Mouse (Mus musculus) yolk sac, embryonic 10.5 days (tissue): Measurements from ENCODE around the gene Efcab3.
"Not testable (repeated sequence)": the region's sequence is repeated elsewhere in the genome, so short reads cannot be mapped to it uniquely, and the experiment has no call there.

Experiments
- DNase-seq: peaks from one replicate; pipeline ENCODE4 v3.0.0-alpha.2; 2017; ENCODE audit warnings: low spot score

Efcab3 gene

DNA sequence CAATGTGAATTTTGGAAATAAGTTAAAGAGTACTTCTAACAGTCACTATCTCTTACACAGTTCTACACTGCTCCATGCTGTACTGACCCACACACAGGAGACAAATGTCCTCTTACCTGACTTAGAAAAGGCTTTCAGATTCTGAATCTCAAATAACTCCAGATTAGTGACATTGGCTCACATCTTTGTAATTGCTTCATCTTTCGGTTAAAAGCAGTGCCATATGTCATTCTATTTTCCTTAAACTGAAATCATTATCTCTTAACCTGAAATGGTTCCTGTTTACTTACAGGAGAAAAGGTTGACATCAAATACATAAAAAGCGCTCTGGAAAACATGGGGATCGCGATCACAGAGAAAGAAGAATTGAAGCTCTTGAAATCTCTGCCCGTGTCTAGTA lies at the start of gene Efcab3:
Gene Efcab3 (plus strand): TSS at position 301 of the 400 bp plus-strand sequence.
- DNase-seq, result no peak

DNA sequence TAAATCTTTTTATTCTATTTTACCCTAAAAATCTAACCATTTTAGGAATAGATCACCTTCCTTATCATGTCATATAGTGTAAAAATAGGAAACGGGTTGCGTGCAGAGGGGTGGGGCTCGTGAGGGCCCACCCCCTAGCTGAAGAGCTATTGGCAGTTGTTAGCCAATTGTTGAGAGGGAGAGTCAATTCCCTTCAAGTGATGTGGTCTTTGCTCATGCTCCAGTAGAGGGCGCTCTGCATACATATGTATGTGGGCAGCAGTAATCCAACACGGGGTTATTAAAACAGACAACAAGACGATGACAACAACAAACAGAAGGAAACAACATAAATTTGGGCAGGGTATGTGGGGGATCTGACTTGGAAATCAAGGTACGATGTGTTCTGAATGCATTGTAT lies 42.3 kb upstream of the Efcab3 start:
- no peak for DNase-seq

DNA sequence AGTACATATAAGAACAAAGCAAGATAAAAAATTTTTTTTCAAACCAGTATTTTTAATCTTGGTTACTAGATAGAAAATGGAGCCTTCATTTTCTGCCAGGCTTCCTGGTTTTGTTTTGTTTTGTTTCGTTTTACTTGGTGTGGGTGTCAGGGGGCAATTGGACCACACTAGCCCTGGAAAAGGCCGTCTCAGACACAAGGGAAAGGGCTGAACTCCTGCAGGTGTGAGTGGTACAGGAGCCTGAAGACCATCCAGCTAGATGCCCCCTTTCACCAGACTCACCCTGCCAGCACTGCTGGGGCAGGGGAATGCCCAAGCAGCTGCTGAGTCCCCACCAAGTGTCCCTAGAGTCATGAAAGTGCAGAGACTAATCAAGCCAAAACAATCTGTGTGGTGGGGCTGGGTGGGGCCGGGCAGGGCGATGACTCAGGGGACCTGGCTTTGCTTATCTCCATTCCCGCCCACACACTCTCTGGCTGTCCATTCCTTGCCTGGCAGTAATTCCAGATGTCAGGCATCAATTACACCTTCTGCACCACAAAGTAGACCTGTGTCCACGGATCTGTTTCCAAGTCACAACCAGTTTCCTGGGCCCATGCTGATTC lies 34.5 kb upstream of the Efcab3 start:
- DNase-seq, result peak; percentile 23

DNA sequence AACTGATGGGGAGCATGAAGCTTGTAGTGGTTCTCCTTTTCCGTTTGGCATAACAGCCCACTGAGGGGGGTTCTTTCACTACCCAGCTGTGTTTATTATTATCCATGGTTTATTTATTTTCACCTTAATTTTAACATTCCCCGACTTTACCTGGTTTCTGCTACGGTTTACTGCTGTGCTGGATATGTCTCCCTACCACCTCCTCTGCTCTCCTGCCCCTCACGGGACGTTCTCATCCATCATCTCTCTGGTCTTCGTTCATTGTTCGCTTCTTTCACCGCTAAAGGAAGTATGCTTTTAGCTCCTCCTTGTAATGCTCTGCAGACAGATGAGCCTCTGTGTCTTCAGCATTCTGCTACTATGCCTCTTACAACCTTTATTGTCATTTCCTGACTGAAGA lies 33.9 kb upstream of the Efcab3 start:
- no peak for DNase-seq

DNA sequence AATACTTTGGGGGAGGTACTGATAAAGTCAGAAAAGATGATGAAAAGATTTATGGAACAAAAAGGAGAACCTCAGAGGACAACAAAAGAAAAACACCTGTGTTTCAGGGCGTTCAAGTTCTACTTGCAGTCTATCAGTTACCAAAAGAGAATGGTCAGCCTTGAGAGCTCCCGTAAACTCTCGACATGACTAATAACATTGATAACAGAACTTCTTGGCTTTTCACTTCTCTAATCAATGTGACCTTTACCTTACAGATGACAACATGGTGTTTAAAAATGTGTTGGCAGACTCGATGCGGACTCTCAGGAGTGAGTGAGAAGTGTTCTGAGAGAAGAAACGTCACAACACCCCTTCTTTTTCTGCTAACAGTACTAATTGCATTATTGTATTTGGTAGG lies 33.2 kb upstream of the Efcab3 start:
- DNase-seq, result no peak

DNA sequence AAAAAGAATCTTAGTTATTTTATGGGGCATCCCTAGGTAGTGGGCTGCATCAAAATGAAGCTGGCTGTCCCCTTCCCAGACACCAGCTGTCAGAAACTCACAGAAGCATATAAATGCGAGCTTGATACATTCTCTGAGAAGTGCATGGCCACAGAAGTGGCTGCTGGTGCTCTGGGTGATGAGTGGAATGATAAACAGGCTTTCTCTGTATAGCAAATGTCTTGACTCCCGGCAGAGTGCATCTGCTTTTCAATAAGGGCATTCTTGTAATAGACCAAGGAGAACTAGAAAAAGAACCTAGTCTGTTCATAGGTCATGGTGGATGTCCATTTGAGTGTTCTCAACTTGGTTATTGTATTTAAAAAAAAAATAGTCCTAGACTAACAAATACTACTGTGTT lies 32.3 kb upstream of the Efcab3 start:
- DNase-seq, result no peak

DNA sequence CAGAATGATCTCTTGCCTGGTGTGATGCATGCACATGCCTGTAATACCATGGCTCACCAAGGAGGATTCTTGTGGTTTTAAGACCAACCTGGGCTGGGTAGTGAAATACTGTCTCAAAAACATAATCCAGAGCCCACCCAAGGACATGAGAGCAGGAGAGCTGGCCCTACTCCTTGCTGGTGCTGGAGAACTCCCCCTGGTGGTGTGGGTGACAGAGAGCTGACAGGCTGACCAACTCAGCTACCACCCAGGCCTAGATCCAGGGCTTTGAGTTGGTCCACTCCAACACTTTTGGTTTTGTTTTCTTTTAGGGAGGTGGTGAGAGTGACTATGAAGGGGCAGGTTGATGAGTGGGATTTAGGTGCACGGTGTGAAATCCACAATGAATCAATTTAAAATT lies 28.3 kb upstream of the Efcab3 start:
- no peak for DNase-seq

DNA sequence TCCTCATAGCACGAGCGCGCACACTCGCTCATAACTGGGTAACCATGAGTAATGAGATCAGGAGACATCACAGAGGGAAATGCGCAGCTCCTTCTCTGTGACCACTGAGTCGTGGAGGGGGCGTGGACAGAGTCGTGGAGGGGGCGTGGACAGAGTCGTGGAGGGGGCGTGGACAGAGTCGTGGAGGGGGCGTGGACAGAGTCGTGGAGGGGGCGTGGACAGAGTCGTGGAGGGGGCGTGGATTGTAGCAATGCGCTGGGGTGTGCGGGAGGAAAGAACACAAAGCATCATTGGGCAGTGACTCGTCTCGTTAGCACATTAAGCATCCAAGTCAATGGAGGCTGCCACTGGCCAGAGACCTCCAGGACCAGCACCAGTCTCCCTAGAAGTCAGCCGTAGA lies 49.1 kb downstream of the Efcab3 start:
- not testable (repeated sequence) for DNase-seq

DNA sequence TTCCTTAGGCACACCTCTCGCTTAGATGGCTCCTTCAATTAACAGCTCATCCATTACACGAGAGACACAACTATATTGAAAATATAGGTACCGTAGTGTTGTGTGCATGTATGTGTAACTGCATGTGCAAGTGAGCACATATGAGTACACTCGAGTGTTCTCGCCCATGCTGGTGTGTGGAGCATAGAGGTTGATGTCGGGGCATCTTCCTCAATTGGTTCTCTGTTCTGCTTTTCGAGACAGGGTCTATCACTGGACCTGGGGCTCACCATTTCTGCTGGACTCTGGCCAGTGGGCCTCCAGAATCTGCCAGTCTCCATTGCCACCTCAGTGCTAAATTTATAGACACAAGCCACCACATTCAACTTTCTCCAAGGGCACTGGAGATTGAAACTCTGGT lies 54.4 kb downstream of the Efcab3 start:
- no peak for DNase-seq

DNA sequence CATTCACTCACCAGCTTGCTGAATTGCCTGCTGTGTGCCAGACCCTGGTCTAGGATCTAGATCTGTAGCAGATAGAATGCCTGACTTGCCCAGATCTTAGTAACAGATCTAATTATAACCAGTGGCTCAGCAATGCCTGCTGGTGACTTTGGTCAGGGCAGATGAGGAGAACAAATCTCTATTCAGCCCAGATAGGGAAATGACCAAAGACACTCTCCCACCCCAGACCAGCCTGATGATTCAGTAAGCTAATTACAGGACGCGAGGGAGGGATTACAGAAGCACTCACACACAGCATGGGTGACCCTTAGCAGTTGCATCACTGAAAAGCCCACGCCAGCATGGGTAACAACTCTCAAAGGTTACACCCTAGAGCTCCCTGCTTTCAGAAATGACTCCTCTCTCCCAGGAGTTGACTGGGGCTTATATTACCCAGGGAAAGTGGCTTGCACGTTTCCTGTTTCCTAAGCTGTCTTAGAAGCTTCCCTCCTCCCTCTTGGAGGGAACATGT lies 57.2 kb downstream of the Efcab3 start:
- DNase-seq, result no peak

DNA sequence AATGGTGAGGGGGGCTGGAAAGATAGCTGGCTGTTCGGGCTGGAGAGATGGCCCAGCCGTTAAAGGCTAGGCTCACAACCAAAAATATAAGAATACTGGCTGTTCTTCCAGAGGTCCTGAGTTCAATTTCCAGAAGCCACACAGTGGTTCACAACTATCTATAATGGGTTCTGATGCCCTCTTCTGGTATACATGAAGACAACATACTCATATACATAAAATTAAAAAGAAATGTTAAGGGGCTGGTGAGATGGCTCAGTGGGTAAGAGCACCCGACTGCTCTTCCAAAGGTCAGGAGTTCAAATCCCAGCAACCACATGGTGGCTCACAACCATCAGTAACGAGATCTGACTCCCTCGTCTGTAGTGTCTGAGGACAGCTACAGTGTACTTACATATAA lies 58.4 kb downstream of the Efcab3 start:
- not testable (repeated sequence) for DNase-seq

DNA sequence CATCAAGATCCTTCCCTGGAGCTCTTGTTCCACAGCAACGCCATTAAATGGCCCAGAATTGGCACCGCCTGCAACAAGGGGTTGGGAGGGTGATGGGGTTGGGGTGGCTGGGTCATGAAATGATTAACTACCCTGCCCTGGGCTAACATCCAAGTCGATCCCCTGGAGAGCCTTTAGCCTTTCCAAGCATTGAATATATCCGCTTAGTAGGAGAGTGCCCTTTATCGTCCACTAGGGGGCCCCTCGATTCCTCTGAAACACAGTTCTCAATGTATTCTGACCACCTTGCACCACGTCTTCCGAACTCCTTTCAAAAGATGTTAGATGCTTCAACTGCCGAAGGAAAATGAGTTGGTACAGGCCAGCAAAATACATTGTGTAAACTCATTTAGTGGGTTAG lies 60.6 kb downstream of the Efcab3 start:
- peak; percentile 42 for DNase-seq

DNA sequence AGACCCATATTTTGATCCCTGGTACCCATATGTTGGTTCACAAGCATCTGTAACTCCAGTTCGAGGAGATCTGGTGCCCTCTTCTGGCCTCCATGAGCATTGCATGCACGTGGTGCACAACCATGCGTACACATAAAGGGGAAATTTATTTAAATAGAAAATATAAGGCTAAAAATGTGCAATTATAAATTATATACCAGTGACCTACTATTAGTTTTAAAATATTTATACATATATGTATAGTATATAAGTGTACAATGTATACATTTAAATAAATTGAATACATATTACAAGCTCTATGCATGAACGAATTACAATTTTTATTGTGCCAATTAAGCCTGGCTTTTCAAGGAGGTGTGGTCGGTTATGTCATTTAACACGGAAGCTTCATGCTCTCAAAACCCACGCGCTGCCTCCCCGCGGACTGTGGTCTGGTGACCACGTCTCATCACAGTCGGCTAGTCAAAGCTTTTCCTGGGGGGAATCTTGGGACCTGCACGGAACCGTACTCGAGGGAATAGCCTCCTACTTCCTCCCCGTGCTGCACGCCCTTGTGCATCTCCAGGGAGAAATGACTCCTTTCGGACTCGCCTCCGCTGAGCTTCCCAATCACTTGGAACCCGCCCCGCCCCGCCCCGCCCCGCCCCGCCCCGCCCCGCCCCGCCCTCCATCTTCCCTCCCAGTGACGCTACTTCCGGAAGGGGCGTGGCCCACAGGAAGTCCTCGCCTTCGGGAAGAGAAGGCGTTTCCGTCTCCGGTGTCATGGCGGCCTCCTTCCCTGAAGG lies 62.5 kb downstream of the Efcab3 start, which contains the start of gene Mettl2:
Gene Mettl2 (plus strand): TSS at position 691 of the 785 bp plus-strand sequence.
- DNase-seq, result peak; percentile 88

DNA sequence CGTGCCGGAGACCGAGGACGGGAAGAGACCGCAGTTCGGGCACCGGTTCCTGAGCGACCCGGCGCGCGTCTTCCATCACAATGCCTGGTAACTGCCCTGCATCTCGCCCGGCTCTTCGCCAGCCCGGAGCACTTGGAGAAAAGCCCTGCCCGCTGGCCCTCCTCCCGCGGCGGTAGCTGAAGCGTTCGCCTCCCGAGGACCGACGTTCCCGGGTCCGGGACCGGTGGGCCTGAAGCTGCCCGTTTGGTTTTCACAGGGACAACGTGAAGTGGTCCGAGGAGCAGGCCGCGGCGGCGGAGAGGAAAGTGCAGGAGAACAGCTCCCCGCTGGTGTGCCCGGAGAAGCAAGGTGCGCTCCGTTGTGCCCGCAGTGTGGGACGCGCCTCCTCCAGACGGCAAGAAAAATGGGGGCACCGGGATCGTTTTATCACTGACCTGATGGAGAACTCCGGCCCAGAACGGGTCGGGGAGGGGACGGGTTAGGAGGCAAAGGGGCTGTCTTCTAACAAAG lies 63.2 kb downstream of the Efcab3 start:
- DNase-seq, result no peak

DNA sequence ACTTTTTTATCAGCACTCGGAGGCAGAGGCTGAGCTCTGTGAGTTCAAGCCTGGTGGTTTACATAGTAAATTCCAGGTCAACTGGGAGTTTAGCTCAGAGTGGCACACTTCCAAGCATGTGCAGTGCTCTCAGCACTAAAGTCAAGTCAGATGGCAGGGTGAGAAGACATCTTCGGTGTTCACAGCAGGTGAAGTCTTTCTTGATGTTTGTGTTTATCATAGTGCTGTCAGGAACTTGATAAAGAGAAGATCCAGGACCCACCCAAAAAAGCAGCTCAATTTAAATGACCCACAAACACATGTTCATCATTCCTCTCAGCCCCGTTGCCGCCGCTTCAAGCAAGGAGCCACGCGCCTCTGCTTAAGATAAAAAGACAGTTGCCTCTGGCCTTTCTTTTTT lies 72.3 kb downstream of the Efcab3 start:
- no peak for DNase-seq

DNA sequence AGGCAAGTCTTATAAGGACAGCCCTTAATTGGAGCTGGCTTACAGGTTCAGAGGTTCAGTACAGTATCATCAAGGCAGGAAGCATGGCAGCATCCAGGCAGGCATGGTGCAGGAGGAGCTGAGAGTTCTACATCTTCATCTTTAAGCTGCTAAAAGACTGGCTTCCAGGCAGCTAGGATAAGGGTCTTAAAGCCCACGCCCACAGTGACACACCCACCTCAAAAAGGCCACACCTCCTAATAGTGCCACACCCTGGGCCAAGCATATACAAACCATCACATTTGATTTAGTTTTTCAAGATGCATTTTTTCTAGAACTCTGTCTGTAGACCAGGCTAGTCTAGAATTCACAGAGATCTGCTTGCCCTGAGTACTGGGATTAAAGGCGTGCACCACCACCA lies 73.9 kb downstream of the Efcab3 start:
- not testable (repeated sequence) for DNase-seq

DNA sequence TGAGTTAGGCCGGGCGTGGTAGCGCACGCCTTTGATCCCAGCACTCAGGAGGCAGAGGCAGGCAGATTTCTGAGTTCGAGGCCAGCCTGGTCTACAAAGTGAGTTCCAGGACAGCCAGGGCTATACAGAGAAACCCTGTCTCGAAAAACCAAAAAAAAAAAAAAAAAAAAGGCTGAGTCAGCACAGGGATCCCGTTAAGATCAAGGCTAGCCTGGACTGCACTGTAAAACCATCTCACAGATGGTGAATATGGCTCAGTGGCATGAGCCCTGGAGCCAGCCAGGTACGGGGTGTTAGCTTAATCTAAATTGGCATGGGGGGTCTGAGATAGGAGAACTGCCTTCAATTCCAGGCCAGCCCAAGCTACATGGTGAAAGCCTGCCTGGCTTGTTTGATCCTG lies 77.1 kb downstream of the Efcab3 start:
- DNase-seq, result not testable (repeated sequence)

DNA sequence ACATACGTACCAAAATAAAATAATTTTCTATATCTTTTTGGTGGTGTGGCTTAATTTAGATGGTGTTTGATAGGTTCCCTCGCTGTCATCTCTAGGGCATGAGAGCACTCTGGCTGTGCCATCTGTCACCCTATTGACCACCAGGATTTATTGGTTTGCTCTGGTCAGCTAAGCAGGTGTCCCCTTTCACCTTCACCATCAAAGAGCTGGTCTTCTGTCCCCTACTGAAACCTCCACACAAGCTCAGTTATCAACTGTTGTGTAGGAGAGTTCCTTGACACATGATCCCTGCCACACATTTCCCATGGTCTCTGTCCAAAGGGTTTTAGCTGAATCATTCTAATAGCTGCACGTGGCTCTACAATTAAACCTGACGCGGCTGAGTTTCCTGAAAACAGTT lies 77.7 kb downstream of the Efcab3 start:
- DNase-seq, result no peak

DNA sequence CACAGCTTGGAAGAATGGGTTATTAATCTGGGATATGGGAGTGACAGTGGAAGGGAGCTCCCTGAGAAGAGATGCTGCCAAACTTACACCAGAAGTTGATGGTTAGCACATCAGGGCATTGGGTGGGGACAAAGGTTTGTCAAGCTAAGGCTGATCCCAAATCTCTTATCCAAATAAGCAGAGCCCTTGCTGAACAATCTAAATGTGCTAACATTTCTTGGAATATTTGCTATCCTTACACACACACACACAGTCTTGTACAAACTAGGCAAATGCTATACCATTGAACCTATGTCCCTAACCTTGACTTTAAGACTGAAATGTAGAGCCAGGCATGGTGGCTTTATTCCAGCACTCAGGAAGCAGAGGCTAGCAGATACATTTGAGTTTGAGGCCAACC lies 80.2 kb downstream of the Efcab3 start:
- DNase-seq, result no peak

DNA sequence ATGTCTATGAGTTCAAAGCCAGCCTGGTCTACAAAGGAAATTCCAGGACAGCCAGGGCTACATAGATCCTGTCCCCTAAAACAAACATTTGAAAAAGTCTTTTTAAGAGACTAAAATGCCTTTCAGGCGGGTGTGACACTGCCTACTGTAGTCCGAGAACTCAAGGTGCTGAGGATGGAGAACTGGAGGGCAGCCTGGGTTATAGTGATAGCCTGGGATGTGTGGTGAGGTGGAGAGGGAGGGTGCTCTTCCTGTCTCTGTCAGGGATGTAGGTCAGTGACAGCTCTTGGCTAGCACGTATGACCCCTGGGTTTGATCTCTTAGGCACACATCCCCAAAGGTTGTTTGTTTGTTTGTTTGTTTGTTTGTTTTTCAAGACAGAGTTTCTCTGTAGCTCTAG lies 80.7 kb downstream of the Efcab3 start:
- no peak for DNase-seq

DNA sequence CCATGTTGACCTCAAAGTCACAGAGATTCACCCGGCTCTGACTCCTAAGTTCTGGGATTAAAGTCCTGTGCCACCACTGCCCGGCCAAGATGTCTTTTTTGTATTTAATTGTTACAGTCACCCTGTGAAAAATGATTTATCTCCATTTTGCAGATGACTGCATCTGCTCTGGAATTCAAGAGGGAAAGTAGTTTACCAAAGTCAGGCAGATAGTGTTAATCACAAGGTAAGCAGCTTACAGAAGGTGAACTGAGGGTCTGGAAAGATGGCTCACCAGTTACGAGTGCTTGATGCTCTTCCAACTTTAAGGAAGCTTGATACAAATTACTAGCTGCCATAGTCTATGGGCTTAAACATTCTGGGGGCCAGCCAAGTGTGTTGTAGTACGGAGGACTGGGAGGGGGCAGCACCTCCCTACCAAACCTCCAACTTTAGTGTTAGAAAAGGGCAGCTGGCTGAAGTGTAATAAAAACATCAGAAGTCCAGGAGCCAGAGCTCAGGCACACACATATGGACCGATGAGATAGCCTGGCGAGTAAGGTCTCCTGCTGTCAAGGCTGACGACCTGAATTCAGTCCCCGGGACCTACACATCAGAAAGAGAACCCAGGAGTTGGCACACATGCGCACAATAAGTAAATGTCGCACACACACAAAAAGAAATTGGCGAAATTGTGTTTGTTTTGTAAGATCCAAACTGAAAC lies 81.3 kb downstream of the Efcab3 start:
- DNase-seq, result no peak

DNA sequence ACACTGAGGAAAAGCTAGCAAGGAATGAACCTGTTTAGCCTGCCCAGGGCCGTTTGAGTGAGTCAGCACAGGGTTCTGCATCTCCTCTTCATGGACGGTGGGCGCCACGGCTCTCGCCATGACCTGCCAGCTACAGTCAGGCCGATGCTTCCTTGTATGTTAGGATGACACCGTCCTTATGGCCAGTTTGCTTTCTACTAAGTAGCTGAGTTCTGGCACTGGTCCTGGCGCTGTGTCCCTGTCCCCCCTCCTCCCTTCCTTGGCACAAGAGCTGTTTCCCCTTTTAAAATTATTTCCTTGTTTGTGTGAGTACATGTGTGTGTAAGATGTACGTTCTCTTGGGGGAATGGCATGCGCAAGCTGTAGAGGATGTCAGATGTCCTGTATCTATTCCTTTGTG lies 81.8 kb downstream of the Efcab3 start:
- DNase-seq, result no peak

DNA sequence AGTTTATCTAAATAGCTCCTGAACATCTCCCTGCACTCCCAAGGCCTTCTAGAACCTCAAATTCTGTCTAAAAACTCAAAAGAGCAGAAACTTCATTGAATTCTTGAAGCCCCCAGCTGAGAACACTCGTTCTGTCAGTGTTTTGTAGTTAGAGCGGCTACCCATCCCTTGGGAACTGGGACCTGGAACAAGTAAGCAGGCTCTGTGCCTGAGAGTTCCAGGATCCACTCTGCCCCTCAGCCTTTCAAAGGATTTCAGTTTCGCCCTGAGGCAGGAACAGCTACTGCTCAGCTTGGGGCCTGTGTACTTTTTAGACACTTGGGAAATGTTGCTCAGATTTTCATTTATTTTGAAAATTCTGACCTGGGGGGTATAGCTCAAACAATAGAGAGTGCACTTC lies 83.2 kb downstream of the Efcab3 start, which contains the start of gene Gm10842:
Gene Gm10842 (plus strand): TSS at position 301 of the 400 bp plus-strand sequence.
- no peak for DNase-seq
